Mouse (Mus musculus) large intestine, adult 2 months (tissue): ENCODE measurements at regions not wholly inside any gene's neighbourhood (a gene's known extent, or its start where the extent isn't known, plus 50 kb on each side); places are given as distances from the start of the nearest gene placed in this dataset.
A peak's percentile ranks its signal among the peaks of the same experiment; 100 is the strongest.

Source experiments
- DNase-seq: peaks from one replicate; pipeline ENCODE4 v3.0.0-alpha.2; 2012; ENCODE audit warnings: low read depth, low spot score
- WGBS: fragments of 180-500 bp; shearing (Covaris S2); methylation state at CpG from one replicate; pipeline ENCODE4 v1.1.7; 2018; 5-methylcytosine and 5-hydroxymethylcytosine counted together

DNA sequence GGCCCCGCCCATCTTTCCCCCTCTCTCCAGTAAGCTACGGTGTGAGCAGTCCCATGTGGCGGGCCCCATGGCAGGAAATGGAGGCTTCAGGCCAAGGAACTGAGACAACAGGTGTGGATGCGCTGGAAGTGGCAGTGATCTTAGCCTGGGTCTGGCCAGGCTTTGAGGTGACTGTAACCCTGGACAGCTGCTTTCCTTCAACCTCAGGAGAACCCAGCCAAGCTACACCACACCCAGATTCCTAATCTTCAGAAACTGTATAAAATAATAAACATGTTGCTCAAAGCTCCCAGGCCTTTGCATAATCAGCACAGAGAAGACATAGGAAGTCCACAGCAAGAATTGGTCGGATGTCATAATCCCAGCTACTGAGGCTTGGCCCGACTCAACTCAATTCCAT lies 56.8 kb upstream of the Egln3 start:
- WGBS = 39% methylated on average over 6 of the region's 6 CpGs

DNA sequence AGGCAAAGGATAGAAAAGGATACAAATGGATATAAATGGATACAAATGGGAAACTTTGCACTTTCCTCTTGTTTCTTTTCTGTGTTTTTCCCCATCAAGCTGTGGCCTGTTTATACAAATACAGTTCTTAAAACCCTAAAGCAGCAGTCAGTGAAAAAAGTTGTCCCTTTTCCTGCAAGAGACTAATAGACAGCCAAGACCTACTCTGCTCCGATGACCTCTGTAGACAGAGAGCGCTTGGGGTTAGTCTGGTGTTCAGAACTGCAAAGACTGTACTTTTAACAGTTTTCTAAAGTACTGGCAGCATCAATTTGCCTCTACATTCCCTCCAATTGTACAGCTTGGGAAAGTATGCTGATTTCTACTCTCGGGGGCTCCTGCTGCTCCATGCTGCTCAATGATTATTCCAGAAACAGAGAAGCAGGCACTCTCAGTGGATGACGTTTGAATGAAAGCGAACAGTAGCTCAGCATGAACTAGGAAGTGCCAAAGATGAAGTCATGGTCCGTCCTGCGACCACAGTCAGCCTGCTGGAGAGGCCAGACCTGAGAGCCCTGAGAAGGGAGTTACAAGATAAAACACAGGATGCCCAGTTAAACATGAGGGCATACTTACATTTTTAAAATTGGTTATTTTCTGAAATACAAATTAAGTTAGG lies 54.2 kb upstream of the Egln3 start:
- 70% methylated on average over 7 of the region's 7 CpGs for WGBS
- no peak for DNase-seq

More for the DNA sequence above, 56.8 kb upstream of the Egln3 start:
- no peak for DNase-seq

DNA sequence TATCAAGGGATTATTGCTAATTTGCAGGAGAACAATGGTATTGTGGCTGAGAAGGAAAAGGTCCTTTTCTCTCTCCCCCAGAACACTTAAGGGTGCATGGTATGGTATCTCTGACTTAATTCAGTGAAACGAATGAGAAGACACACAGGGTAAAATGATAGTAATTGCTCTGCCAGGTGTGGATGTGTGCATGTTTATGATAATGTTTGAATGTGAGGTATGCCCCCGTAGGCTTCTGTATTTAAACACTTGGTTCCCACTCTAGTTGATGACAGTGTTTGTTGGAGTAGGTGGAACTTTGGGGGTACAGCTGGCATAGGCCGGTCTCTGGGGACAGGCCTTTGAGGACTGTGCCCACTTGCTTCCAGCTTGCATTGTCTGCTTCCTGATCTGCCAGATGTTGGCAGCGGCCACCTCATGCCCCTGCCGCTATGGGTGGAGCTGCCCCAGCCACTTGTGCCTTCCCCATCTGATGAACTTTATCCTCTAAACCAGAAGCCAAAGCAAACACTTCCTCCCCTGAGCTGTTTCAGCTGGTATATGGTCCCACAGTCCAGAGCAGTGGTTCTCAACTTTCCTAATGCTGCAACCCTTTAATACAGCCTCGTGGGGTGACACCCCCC lies 53.0 kb upstream of the Egln3 start:
- peak; percentile 59 for DNase-seq
- 23% methylated on average over 6 of the region's 6 CpGs for WGBS
